Mouse (Mus musculus): Measurements from ENCODE around the gene Pdzk1ip1. TPM values are rescaled to one million over a fixed set of nuclear protein-coding genes. Genes with fewer than 3 reads are reported as not detected.

The Pdzk1ip1 gene
- polyA plus RNA-seq, 1 experiment from 2014 or later = 0.46 TPM

- 35% methylated on average over 6 of the region's 6 CpGs for WGBS
- H3K4me1 ChIP-seq (replicated peaks; ENCODE audit: control insufficient read depth, insufficient read depth, low read length) = 0 out of 2 replicates have a peak, but pooled peaks cover 3% of the 10 kb centered on the region
- peak; percentile 81 for ATAC-seq
- no peaks in the 10 kb centered on the region for H3K36me3 ChIP-seq (ENCODE audit: control insufficient read depth, insufficient read depth)
- no peak overlapping the region for H3K4me3 ChIP-seq (replicated peaks; ENCODE audit: low read length)
- H3K9ac ChIP-seq (replicated peaks; ENCODE audit: low read depth, low read length) = no peak overlapping the region
- H3K9me3 ChIP-seq (ENCODE audit: control insufficient read depth, low read length) = no peaks in the 10 kb centered on the region
- no peak overlapping the region for H3K27ac ChIP-seq (ENCODE audit: low read length)
- no peak overlapping the region for H3K4me2 ChIP-seq (ENCODE audit: low read length)
- peaks cover 13% of the 10 kb centered on the region for H3K27me3 ChIP-seq (replicated peaks; ENCODE audit: control insufficient read depth, insufficient read depth, low read length)
Measured at GRCm38 (mm10) chr4:115101682-115102081, 13.2 kb downstream of the Pdzk1ip1 start.

- Histone ChIP-seq H3K27ac (ENCODE audit: low read length) (no peak overlapping the region), H3K9ac (replicated peaks; ENCODE audit: low read depth, low read length) (no peak overlapping the region), H3K4me1 (replicated peaks; ENCODE audit: control insufficient read depth, insufficient read depth, low read length) (no peaks in the 10 kb centered on the region), H3K36me3 (ENCODE audit: control insufficient read depth, insufficient read depth) (no peaks in the 10 kb centered on the region), H3K4me3 (replicated peaks; ENCODE audit: low read length) (no peak overlapping the region), H3K27me3 (replicated peaks; ENCODE audit: control insufficient read depth, insufficient read depth, low read length) (no peaks in the 10 kb centered on the region), H3K9me3 (ENCODE audit: control insufficient read depth, low read length) (no peaks in the 10 kb centered on the region), H3K4me2 (ENCODE audit: low read length) (no peak overlapping the region)
- 64% methylated on average over 4 of the region's 4 CpGs for WGBS
- ATAC-seq = no peak
Measured at GRCm38 (mm10) chr4:115103510-115103909, 15.0 kb downstream of the Pdzk1ip1 start.

- no peak overlapping the region for H3K9ac ChIP-seq (replicated peaks; ENCODE audit: low read depth, low read length)
- H3K36me3 ChIP-seq (ENCODE audit: control insufficient read depth, insufficient read depth) = no peaks in the 10 kb centered on the region
- H3K9me3 ChIP-seq (ENCODE audit: control insufficient read depth, low read length) = 0 out of 2 replicates have a peak, but pooled peaks cover 2% of the 10 kb centered on the region
- no peak overlapping the region for H3K4me3 ChIP-seq (replicated peaks; ENCODE audit: low read length)
- no peak for ATAC-seq
- WGBS = 77% methylated on average over 2 of the region's 2 CpGs
- no peak overlapping the region for H3K4me2 ChIP-seq (ENCODE audit: low read length)
- no peaks in the 10 kb centered on the region for H3K4me1 ChIP-seq (replicated peaks; ENCODE audit: control insufficient read depth, insufficient read depth, low read length)
- H3K27ac ChIP-seq (ENCODE audit: low read length) = no peak overlapping the region
- no peaks in the 10 kb centered on the region for H3K27me3 ChIP-seq (replicated peaks; ENCODE audit: control insufficient read depth, insufficient read depth, low read length)
Measured at GRCm38 (mm10) chr4:115111167-115111566, 22.7 kb downstream of the Pdzk1ip1 start.

GRCm38 (mm10) chr4:115113266-115113665, 24.8 kb downstream of the Pdzk1ip1 start:
- H3K4me1 ChIP-seq (replicated peaks; ENCODE audit: control insufficient read depth, insufficient read depth, low read length) = no peaks in the 10 kb centered on the region
- no peak overlapping the region for H3K27ac ChIP-seq (ENCODE audit: low read length)
- H3K4me3 ChIP-seq (replicated peaks; ENCODE audit: low read length) = no peak overlapping the region
- H3K9ac ChIP-seq (replicated peaks; ENCODE audit: low read depth, low read length) = no peak overlapping the region
- WGBS = 20% methylated on average over 5 of the region's 5 CpGs
- no peaks in the 10 kb centered on the region for H3K36me3 ChIP-seq (ENCODE audit: control insufficient read depth, insufficient read depth)
- 0 out of 2 replicates have a peak, but pooled peaks cover 2% of the 10 kb centered on the region for H3K9me3 ChIP-seq (ENCODE audit: control insufficient read depth, low read length)
- no peak overlapping the region for H3K4me2 ChIP-seq (ENCODE audit: low read length)
- ATAC-seq = no peak
- H3K27me3 ChIP-seq (replicated peaks; ENCODE audit: control insufficient read depth, insufficient read depth, low read length) = no peaks in the 10 kb centered on the region

- WGBS = 84% methylated on average over 3 of the region's 3 CpGs
- Histone ChIP-seq H3K4me3 (replicated peaks; ENCODE audit: low read length) (no peak overlapping the region), H3K9me3 (ENCODE audit: control insufficient read depth, low read length) (0 out of 2 replicates have a peak, but pooled peaks cover 2% of the 10 kb centered on the region), H3K36me3 (ENCODE audit: control insufficient read depth, insufficient read depth) (no peaks in the 10 kb centered on the region), H3K4me1 (replicated peaks; ENCODE audit: control insufficient read depth, insufficient read depth, low read length) (no peaks in the 10 kb centered on the region), H3K27me3 (replicated peaks; ENCODE audit: control insufficient read depth, insufficient read depth, low read length) (no peaks in the 10 kb centered on the region), H3K27ac (ENCODE audit: low read length) (no peak overlapping the region), H3K4me2 (ENCODE audit: low read length) (no peak overlapping the region), H3K9ac (replicated peaks; ENCODE audit: low read depth, low read length) (no peak overlapping the region)
- ATAC-seq = no peak
Measured at GRCm38 (mm10) chr4:115119642-115120041, 31.1 kb downstream of the Pdzk1ip1 start.

- Histone ChIP-seq H3K27me3 (replicated peaks; ENCODE audit: control insufficient read depth, insufficient read depth, low read length) (no peaks in the 10 kb centered on the region), H3K4me2 (ENCODE audit: low read length) (no peak overlapping the region), H3K4me3 (replicated peaks; ENCODE audit: low read length) (no peak overlapping the region), H3K9me3 (ENCODE audit: control insufficient read depth, low read length) (no peaks in the 10 kb centered on the region), H3K36me3 (ENCODE audit: control insufficient read depth, insufficient read depth) (no peaks in the 10 kb centered on the region), H3K9ac (replicated peaks; ENCODE audit: low read depth, low read length) (no peak overlapping the region), H3K4me1 (replicated peaks; ENCODE audit: control insufficient read depth, insufficient read depth, low read length) (no peaks in the 10 kb centered on the region), H3K27ac (ENCODE audit: low read length) (no peak overlapping the region)
- ATAC-seq = no peak
- WGBS = 82% methylated on average over 2 of the region's 2 CpGs
Measured at GRCm38 (mm10) chr4:115121162-115121561, 32.7 kb downstream of the Pdzk1ip1 start.

GRCm38 (mm10) chr4:115121608-115122007, 33.1 kb downstream of the Pdzk1ip1 start:
- Histone ChIP-seq H3K27me3 (replicated peaks; ENCODE audit: control insufficient read depth, insufficient read depth, low read length) (no peaks in the 10 kb centered on the region), H3K27ac (ENCODE audit: low read length) (no peak overlapping the region), H3K9me3 (ENCODE audit: control insufficient read depth, low read length) (no peaks in the 10 kb centered on the region), H3K36me3 (ENCODE audit: control insufficient read depth, insufficient read depth) (no peaks in the 10 kb centered on the region), H3K4me2 (ENCODE audit: low read length) (no peak overlapping the region), H3K9ac (replicated peaks; ENCODE audit: low read depth, low read length) (no peak overlapping the region), H3K4me1 (replicated peaks; ENCODE audit: control insufficient read depth, insufficient read depth, low read length) (no peaks in the 10 kb centered on the region), H3K4me3 (replicated peaks; ENCODE audit: low read length) (no peak overlapping the region)
- ATAC-seq = no peak
- WGBS = 86% methylated on average over 5 of the region's 5 CpGs

- Histone ChIP-seq H3K27ac (ENCODE audit: low read length) (no peak overlapping the region), H3K9ac (replicated peaks; ENCODE audit: low read depth, low read length) (no peak overlapping the region), H3K4me3 (replicated peaks; ENCODE audit: low read length) (no peak overlapping the region), H3K9me3 (ENCODE audit: control insufficient read depth, low read length) (no peaks in the 10 kb centered on the region), H3K4me2 (ENCODE audit: low read length) (no peak overlapping the region), H3K27me3 (replicated peaks; ENCODE audit: control insufficient read depth, insufficient read depth, low read length) (no peaks in the 10 kb centered on the region), H3K36me3 (ENCODE audit: control insufficient read depth, insufficient read depth) (no peaks in the 10 kb centered on the region), H3K4me1 (replicated peaks; ENCODE audit: control insufficient read depth, insufficient read depth, low read length) (no peaks in the 10 kb centered on the region)
- ATAC-seq = no peak
- 91% methylated on average over 2 of the region's 2 CpGs for WGBS
Measured at GRCm38 (mm10) chr4:115123507-115123906, 35.0 kb downstream of the Pdzk1ip1 start.

GRCm38 (mm10) chr4:115124713-115125112, 36.2 kb downstream of the Pdzk1ip1 start:
- Histone ChIP-seq H3K4me3 (replicated peaks; ENCODE audit: low read length) (no peak overlapping the region), H3K27ac (ENCODE audit: low read length) (no peak overlapping the region), H3K27me3 (replicated peaks; ENCODE audit: control insufficient read depth, insufficient read depth, low read length) (no peaks in the 10 kb centered on the region), H3K4me1 (replicated peaks; ENCODE audit: control insufficient read depth, insufficient read depth, low read length) (no peaks in the 10 kb centered on the region), H3K4me2 (ENCODE audit: low read length) (no peak overlapping the region), H3K9ac (replicated peaks; ENCODE audit: low read depth, low read length) (no peak overlapping the region), H3K9me3 (ENCODE audit: control insufficient read depth, low read length) (no peaks in the 10 kb centered on the region), H3K36me3 (ENCODE audit: control insufficient read depth, insufficient read depth) (no peaks in the 10 kb centered on the region)
- no peak for ATAC-seq

- peak overlapping the region; percentile 56 for H3K4me3 ChIP-seq (replicated peaks; ENCODE audit: low read length)
- peak overlapping the region; percentile 58 for H3K4me2 ChIP-seq (ENCODE audit: low read length)
- no peaks in the 10 kb centered on the region for H3K36me3 ChIP-seq (ENCODE audit: control insufficient read depth, insufficient read depth)
- H3K27ac ChIP-seq (ENCODE audit: low read length) = no peak overlapping the region
- H3K9ac ChIP-seq (replicated peaks; ENCODE audit: low read depth, low read length) = no peak overlapping the region
- ATAC-seq = no peak
- H3K27me3 ChIP-seq (replicated peaks; ENCODE audit: control insufficient read depth, insufficient read depth, low read length) = 0 out of 2 replicates have a peak, but pooled peaks cover 3% of the 10 kb centered on the region
- H3K4me1 ChIP-seq (replicated peaks; ENCODE audit: control insufficient read depth, insufficient read depth, low read length) = peaks cover 3% of the 10 kb centered on the region
- no peaks in the 10 kb centered on the region for H3K9me3 ChIP-seq (ENCODE audit: control insufficient read depth, low read length)
- WGBS = 6% methylated on average over 5 of the region's 5 CpGs
Measured at GRCm38 (mm10) chr4:115133085-115133484, 44.6 kb downstream of the Pdzk1ip1 start.
